Mouse (Mus musculus) MEL (cell line): ENCODE results near the gene Gnai2. TPM values are rescaled to one million over a fixed set of nuclear protein-coding genes. Genes with fewer than 3 reads are reported as not detected.

Experiments
- DNase-seq: peaks from one replicate; pipeline ENCODE4 v3.0.0; 2011; ENCODE audit warnings: low read depth, low spot score
- H3K27ac ChIP-seq: 2 replicates; pipeline ENCODE4 v1.5.1; 2012; ENCODE audit warnings: low read depth, mild to moderate bottlenecking, control low read depth, low read length, moderate library complexity; ENCODE audit not compliant: control insufficient read depth
- H3K27me3 ChIP-seq, 2 experiments: fragments of 150-350 bp in 1 of 2; sonication (generic) in 1 of 2; 2 replicates each; pipeline ENCODE4 v1.6.1; 2012; ENCODE audit warnings: low read length in 2 of 2, mild to moderate bottlenecking in 2 of 2, improper control_type of control experiment in 1 of 2, moderate library complexity in 1 of 2; ENCODE audit not compliant: insufficient read depth in 2 of 2, control insufficient read depth in 1 of 2
- H3K36me3 ChIP-seq, 2 experiments: 2 replicates each; pipeline ENCODE4 v1.6.1; 2012 to 2014; ENCODE audit warnings: low read length in 2 of 2, improper control_type of control experiment in 1 of 2, inconsistent platforms in 1 of 2, mild to moderate bottlenecking in 1 of 2; ENCODE audit not compliant: insufficient read depth in 2 of 2, control insufficient read depth in 1 of 2
- H3K4me1 ChIP-seq, 2 experiments: fragments of 150-350 bp in 1 of 2; sonication (generic) in 1 of 2; 2 replicates each; pipeline ENCODE4 v1.6.1; 2012; ENCODE audit warnings: low read length in 2 of 2, improper control_type of control experiment in 1 of 2, mild to moderate bottlenecking in 1 of 2; ENCODE audit not compliant: insufficient read depth in 2 of 2, control insufficient read depth in 1 of 2
- H3K4me3 ChIP-seq, 2 experiments: fragments of 150-350 bp in 1 of 2; sonication (generic) in 1 of 2; 2 replicates each; pipeline ENCODE4 v1.5.1; 2012; ENCODE audit warnings: low read depth in 2 of 2, low read length in 2 of 2, mild to moderate bottlenecking in 2 of 2, moderate library complexity in 2 of 2, control low read depth in 1 of 2, improper control_type of control experiment in 1 of 2; ENCODE audit not compliant: control insufficient read depth in 1 of 2, insufficient read depth in 1 of 2
- H3K79me2 ChIP-seq: 2 replicates; pipeline ENCODE4 v1.6.1; 2012; ENCODE audit warnings: mild to moderate bottlenecking, low read length, moderate library complexity; ENCODE audit not compliant: control insufficient read depth, poor library complexity, insufficient read depth
- H3K9ac ChIP-seq: 2 replicates; pipeline ENCODE4 v1.6.1; 2012; ENCODE audit warnings: low read depth, mild to moderate bottlenecking, control low read depth, low read length, moderate library complexity; ENCODE audit not compliant: control insufficient read depth, poor library complexity, severe bottlenecking
- H3K9me3 ChIP-seq: fragments of 150-350 bp; sonication (generic); replicated peaks from 2 replicates; pipeline ENCODE4 v1.6.1; 2012; ENCODE audit warnings: mild to moderate bottlenecking, low read length, improper control_type of control experiment, moderate library complexity; ENCODE audit not compliant: insufficient read depth
- BHLHE40 ChIP-seq: IDR thresholded peaks from 2 replicates; pipeline ENCODE4 v1.6.1; 2012; ENCODE audit warnings: low read depth, mild to moderate bottlenecking, inconsistent platforms, low read length, improper control_type of control experiment, borderline replicate concordance
- CHD2 ChIP-seq: IDR thresholded peaks from 2 replicates; pipeline ENCODE4 v1.6.1; 2011; ENCODE audit warnings: low read length, improper control_type of control experiment
- E2F4 ChIP-seq: IDR thresholded peaks from 2 replicates; pipeline ENCODE4 v1.6.1; 2011; ENCODE audit warnings: low read depth, low read length, improper control_type of control experiment, borderline replicate concordance
- EP300 ChIP-seq, 2 experiments: IDR thresholded peaks; 2 replicates each; pipeline ENCODE4 v1.6.1; 2011; ENCODE audit warnings: improper control_type of control experiment in 2 of 2, low read length in 2 of 2, low read depth in 1 of 2, mild to moderate bottlenecking in 1 of 2
- ETS1 ChIP-seq: IDR thresholded peaks from 2 replicates; pipeline ENCODE4 v1.6.1; 2012; ENCODE audit warnings: low read depth, mild to moderate bottlenecking, inconsistent platforms, low read length, improper control_type of control experiment, moderate library complexity
- GABPA ChIP-seq: IDR thresholded peaks from 2 replicates; pipeline ENCODE4 v1.6.1; 2012; ENCODE audit warnings: low read depth, mild to moderate bottlenecking, inconsistent platforms, low read length, improper control_type of control experiment, moderate library complexity
- GATA1 ChIP-seq: IDR thresholded peaks from 2 replicates; pipeline ENCODE4 v1.6.1; 2011; ENCODE audit warnings: low read depth, low read length, improper control_type of control experiment
- JUND ChIP-seq: IDR thresholded peaks from 2 replicates; pipeline ENCODE4 v1.6.1; 2011; ENCODE audit warnings: low read depth, mild to moderate bottlenecking, improper control_type of control experiment, low read length
- MYC ChIP-seq: IDR thresholded peaks from 2 replicates; pipeline ENCODE4 v1.6.1; 2011; ENCODE audit warnings: low read depth, mild to moderate bottlenecking, low read length, improper control_type of control experiment, moderate library complexity
- NELFE ChIP-seq: IDR thresholded peaks from 2 replicates; pipeline ENCODE4 v1.6.1; 2011; ENCODE audit warnings: low read depth, low read length, improper control_type of control experiment
- POLR2AphosphoS2 ChIP-seq: IDR thresholded peaks from 2 replicates; pipeline ENCODE4 v1.6.1; 2011; ENCODE audit warnings: low read length, improper control_type of control experiment
- RAD21 ChIP-seq: IDR thresholded peaks from 2 replicates; pipeline ENCODE4 v1.6.1; 2011; ENCODE audit warnings: mild to moderate bottlenecking, low read depth, low read length, improper control_type of control experiment
- RCOR1 ChIP-seq: IDR thresholded peaks from 2 replicates; pipeline ENCODE4 v1.6.1; 2012; ENCODE audit warnings: low read depth, mild to moderate bottlenecking, inconsistent platforms, low read length, improper control_type of control experiment
- SIN3A ChIP-seq: IDR thresholded peaks from 2 replicates; pipeline ENCODE4 v1.6.1; 2012; ENCODE audit warnings: low read length, improper control_type of control experiment, inconsistent platforms
- TAL1 ChIP-seq: IDR thresholded peaks from 2 replicates; pipeline ENCODE4 v1.6.1; 2012; ENCODE audit warnings: mild to moderate bottlenecking, inconsistent platforms, low read length, moderate library complexity, mixed read lengths
- TBP ChIP-seq: IDR thresholded peaks from 2 replicates; pipeline ENCODE4 v1.8.0; 2011; ENCODE audit warnings: low read depth, low read length, improper control_type of control experiment
- UBTF ChIP-seq: IDR thresholded peaks from 2 replicates; pipeline ENCODE4 v1.6.1; 2012; ENCODE audit warnings: low read depth, mild to moderate bottlenecking, inconsistent platforms, low read length, improper control_type of control experiment, moderate library complexity, borderline replicate concordance; ENCODE audit not compliant: insufficient read depth
- USF1 ChIP-seq: IDR thresholded peaks from 2 replicates; pipeline ENCODE4 v1.6.1; 2014; ENCODE audit warnings: low read depth, mild to moderate bottlenecking, inconsistent platforms, low read length, improper control_type of control experiment, moderate library complexity
- USF2 ChIP-seq, 2 experiments: IDR thresholded peaks; 2 replicates each; pipeline ENCODE4 v1.6.1; 2011 to 2012; ENCODE audit warnings: improper control_type of control experiment in 2 of 2, low read length in 2 of 2, borderline replicate concordance in 1 of 2, inconsistent platforms in 1 of 2, low read depth in 1 of 2, mild to moderate bottlenecking in 1 of 2; ENCODE audit not compliant: insufficient read depth in 1 of 2
- ZC3H11A ChIP-seq: IDR thresholded peaks from 2 replicates; pipeline ENCODE4 v1.6.1; 2012; ENCODE audit warnings: low read depth, mild to moderate bottlenecking, inconsistent platforms, low read length, improper control_type of control experiment
- ZNF384 ChIP-seq: IDR thresholded peaks from 2 replicates; pipeline ENCODE4 v1.6.1; 2012; ENCODE audit warnings: low read depth, mild to moderate bottlenecking, inconsistent platforms, low read length, improper control_type of control experiment
- polyA plus RNA-seq, 2 experiments: library from polyadenylated mRNA; stranded (reverse) in 1 of 2; unstranded in 1 of 2; fragments of >175 nt in 1 of 2; fragments of >200 nt in 1 of 2; gene quantifications; 2 replicates each; pipeline versions ENCODE4 v1.2.1 to v1.2.4; 2012; ENCODE audit warnings: low replicate concordance in 2 of 2, low read depth in 1 of 2; ENCODE audit not compliant: insufficient read length in 2 of 2, insufficient read depth in 1 of 2, missing spikeins in 1 of 2
- total RNA-seq: library from RNA; depleted of rRNA; stranded (reverse); fragments of 300-350 nt; gene quantifications from 2 replicates; pipeline ENCODE4 v1.2.3, GENCODE M21; 2012

Gene Gnai2
- total and polyA plus RNA-seq, 3 experiments: 129 to 335 (median 137) TPM

DNA sequence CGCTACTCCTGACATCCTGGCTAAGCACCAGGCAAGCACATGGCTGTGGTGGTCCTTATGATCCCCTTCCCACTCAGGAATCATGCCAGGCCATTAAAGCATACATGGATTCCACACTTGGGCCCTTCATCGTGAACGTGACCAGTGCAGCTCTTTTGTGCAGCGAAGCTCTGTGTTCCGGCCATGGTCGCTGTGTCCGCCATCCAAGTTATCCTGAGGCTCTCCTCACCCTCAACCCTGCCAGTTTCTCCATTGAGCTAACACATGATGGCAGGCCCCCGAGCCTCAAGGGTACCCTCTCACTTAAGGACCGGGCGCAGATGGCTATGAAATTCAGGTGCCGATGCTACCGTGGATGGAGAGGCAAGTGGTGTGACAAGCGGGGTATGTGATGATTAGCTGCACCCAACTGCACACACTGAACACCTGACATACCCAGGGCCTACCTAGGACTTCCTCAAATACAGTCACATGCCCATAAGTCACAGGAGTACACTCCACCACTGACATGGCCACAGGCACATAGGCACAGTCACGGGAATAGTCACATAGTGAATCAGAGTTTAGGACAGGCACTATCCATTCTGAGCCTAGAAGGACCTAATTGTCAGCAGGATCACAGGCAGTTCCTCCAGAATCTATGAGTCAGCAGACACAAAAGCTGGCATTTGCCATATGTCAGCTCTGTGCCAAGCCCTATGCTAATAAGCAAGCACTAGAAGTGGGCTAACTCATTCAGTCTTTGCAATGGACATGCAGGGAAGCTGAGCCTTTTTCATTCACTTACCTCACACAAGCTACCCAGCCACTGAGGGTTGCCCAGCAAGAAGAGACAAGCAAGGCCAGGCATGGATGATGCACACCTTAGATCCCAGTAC, 55.9 kb downstream of the Gnai2 start:
- Histone ChIP-seq H3K9ac (no peak overlapping the region), H3K4me3 (no peak overlapping the region; a peak in 1 of 4 replicates)
- DNase-seq: no peak

DNA sequence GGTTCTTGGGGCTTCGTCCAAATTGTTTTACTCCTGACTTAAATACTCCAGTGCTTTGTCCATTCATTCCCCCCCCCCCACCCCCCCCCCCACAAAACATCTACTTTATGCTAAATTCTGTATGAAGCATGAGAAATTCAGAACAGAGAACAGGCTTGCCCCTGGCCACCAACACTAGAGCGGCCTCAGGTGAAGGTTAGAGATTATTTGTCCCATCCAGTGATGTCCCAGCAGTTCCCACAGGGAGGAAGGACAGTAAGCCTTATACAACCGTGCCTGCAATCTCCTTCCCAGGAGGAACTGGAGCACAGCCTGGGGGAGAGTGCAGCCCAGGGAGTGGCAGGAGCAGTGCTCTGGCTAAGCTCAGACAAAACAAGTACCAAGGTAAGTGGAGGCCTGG, 56.6 kb downstream of the Gnai2 start, which contains the start of gene Naa80:
TSS of gene Naa80 (plus strand) at position 301 of the 400 bp plus-strand sequence.
- Histone ChIP-seq H3K9me3 (no peaks in the 10 kb centered on the region), H3K36me3 (peaks cover 0 to 10% of the 10 kb centered on the region in 2 experiments; a peak in 2 of 4 replicates), H3K4me1 (peaks cover 2 to 32% of the 10 kb centered on the region in 2 experiments; a peak in 3 of 4 replicates), H3K27ac (peak within 1 kb of the TSS; percentile 13), H3K79me2 (peaks cover 28% of the 10 kb centered on the region), H3K9ac (no peak within 1 kb of the TSS), H3K27me3 (no peaks in the 10 kb centered on the region), H3K4me3 (no peak within 1 kb of the TSS; a peak in 1 of 4 replicates)
- no peak for DNase-seq
- TF ChIP-seq CHD2: no peak
- no peak for TF ChIP-seq USF2 (IDR thresholded peaks at IDR 0.05; ENCODE audit: borderline replicate concordance in 1 of 2, insufficient read depth in 1 of 2, low read depth in 1 of 2, low read length in 2 of 2)
- no peak for TF ChIP-seq GABPA
- TF ChIP-seq ZC3H11A: no peak
- TF ChIP-seq RCOR1: no peak

More for the DNA sequence above, 55.9 kb downstream of the Gnai2 start:
- Histone ChIP-seq H3K4me1 (peaks cover 2 to 32% of the 10 kb centered on the region in 2 experiments; a peak in 3 of 4 replicates), H3K27me3 (no peaks in the 10 kb centered on the region), H3K36me3 (peaks cover 0 to 10% of the 10 kb centered on the region in 2 experiments; a peak in 2 of 4 replicates), H3K79me2 (peaks cover 30% of the 10 kb centered on the region), H3K27ac (peak overlapping the region; percentile 13), H3K9me3 (no peaks in the 10 kb centered on the region)
- TF ChIP-seq EP300 (IDR thresholded peaks at IDR 0.05; ENCODE audit: low read depth in 1 of 2, low read length in 2 of 2) (no peak), JUND (no peak), E2F4 (no peak), CHD2 (no peak), RAD21 (no peak), UBTF (no peak), POLR2AphosphoS2 (no peak), ZNF384 (no peak), ETS1 (no peak), TBP (no peak), NELFE (no peak), TAL1 (no peak), MYC (no peak), BHLHE40 (no peak), USF1 (peak; percentile 68), GATA1 (no peak), SIN3A (peak; percentile 43; the same call in 1 of the 2 replicates)
